Mouse (Mus musculus): ENCODE data around the gene Cnn1. TPM values are rescaled to one million over a fixed set of nuclear protein-coding genes. Genes with fewer than 3 reads are reported as not detected.
"Not testable (repeated sequence)": the region's sequence is repeated elsewhere in the genome, so short reads cannot be mapped to it uniquely, and the experiment has no call there.

Gene Cnn1
- polyA plus RNA-seq, 2 experiments, result 0.09 to 0.17 TPM

DNA sequence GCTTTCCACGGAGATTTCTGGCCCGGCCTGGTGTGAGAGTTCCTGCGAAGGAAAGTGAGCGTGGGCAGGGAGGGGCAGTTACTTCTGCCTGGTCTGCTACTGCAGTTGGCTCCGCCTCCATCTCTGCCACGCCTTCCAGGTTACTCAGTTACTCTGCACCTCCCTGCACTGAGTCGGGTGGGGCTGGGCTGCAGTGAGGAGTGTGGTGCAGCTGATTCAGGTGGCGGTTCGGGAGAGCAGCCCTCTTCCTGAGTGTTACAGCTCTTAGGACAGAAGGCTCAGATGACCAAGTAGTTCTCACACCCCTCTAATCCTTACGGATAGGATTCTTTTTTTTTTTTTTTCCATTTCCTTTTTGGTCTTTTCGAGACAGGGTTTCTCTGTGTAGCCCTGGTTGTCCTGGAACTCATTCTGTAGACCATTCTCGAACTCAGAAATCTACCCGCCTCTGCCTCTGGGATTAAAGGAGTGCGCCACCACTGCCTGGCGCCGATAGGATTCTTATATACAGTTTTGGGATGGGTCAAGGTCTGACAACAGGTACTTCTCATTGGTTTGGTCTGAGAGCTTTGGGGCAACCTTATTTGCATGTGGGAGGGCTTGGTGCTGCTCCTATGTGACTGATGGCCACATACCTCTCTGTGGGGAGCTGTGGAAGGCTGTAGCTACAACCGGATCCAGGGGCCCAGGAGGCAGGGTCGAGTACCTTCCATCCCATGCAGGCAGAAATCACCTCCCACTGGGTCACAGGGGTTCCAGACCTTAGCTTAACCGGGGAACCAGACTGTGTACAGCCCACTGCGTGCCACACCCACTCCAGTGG is 50.6 kb downstream of the Cnn1 start:
- TF ChIP-seq EP300 (IDR thresholded peaks at IDR 0.05; ENCODE audit: low read depth) (no peak), CTCF (IDR thresholded peaks at IDR 0.05; ENCODE audit: low read depth) (no peak)
- Histone ChIP-seq H3K9ac (replicated peaks) (no peak overlapping the region), H3K4me1 (replicated peaks; ENCODE audit: control insufficient read depth in 2 of 2, insufficient read depth in 2 of 2, low read length in 1 of 2) (peaks cover 0 to 11% of the 10 kb centered on the region in 2 experiments; a peak in 2 of 4 replicates), H3K27ac (no peak overlapping the region), H3K36me3 (replicated peaks; ENCODE audit: control insufficient read depth, insufficient read depth, low read depth) (no peaks in the 10 kb centered on the region), H3K27me3 (ENCODE audit: control insufficient read depth, insufficient read depth, low read length) (no peaks in the 10 kb centered on the region; the same call in 1 of the 2 replicates), H3K4me2 (ENCODE audit: low read depth) (no peak overlapping the region), H3K4me3 (ENCODE audit: insufficient read depth in 1 of 2, low read depth in 2 of 2, low read length in 2 of 2) (no peak overlapping the region), H3K9me3 (ENCODE audit: control insufficient read depth, low read length) (no peaks in the 10 kb centered on the region)
- ATAC-seq (ENCODE audit: insufficient read depth) (peak; percentile 83), DNase-seq (ENCODE audit: low read depth in 3 of 3, low spot score in 3 of 3) (no peak)
- WGBS (ENCODE audit: insufficient replicate concordance), result 49% methylated on average over 20 of the region's 20 CpGs

DNA sequence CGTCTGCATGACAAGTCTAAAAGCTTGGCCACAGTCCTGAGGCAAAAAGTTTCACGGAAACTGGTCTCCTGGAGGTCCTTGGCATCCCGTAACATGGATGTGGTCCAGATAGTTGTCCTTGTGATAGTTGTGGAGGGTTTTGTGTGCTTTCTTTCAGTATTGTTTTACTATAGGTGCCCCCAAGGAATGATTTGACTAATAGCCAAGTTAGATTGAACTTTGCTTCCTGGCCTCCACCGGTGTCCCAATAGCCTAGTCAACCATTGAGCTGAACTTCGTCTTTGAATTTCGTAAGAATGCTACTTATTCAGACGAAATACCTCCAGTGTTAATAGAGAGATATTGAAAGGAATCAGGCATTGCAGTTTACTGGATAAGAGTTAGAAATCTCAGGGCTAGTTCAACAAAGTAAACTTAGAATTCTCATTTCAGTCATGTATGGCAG is 51.3 kb downstream of the Cnn1 start:
- not testable (repeated sequence) for H3K27ac ChIP-seq; ATAC-seq (ENCODE audit: insufficient read depth)

DNA sequence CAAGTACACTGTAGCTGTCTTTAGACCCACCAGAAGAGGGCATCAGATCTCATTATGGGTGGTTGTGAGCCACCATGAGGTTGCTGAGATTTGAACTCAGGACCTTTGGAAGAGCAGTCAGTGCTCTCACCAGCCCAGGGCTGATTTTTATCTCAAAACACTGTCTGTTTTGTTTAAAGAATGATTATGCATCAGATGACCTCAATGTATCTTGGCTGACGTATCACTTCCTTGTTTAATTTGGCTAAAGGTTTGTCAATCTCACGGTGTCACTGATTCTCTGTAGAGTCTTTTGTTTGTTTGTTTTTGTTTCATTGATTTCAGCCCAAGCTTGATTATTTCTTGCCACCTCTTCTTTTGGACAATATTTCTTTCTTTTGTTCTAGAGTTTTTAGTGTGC is 51.9 kb downstream of the Cnn1 start:
- WGBS (ENCODE audit: insufficient replicate concordance), result 59% methylated on average over 2 of the region's 2 CpGs
- ATAC-seq (ENCODE audit: insufficient read depth), result no peak
- H3K9ac ChIP-seq (replicated peaks), result no peak overlapping the region

More for the DNA sequence above, 51.3 kb downstream of the Cnn1 start:
- H3K9me3 ChIP-seq (ENCODE audit: control insufficient read depth, low read length); H3K4me3 ChIP-seq (ENCODE audit: insufficient read depth in 1 of 2, low read depth in 2 of 2, low read length in 2 of 2); DNase-seq (ENCODE audit: low read depth in 3 of 3, low spot score in 3 of 3); H3K27me3 ChIP-seq (ENCODE audit: control insufficient read depth, insufficient read depth, low read length); H3K9ac ChIP-seq (replicated peaks); H3K36me3 ChIP-seq (replicated peaks; ENCODE audit: control insufficient read depth, insufficient read depth, low read depth); H3K4me2 ChIP-seq (ENCODE audit: low read depth): not testable (repeated sequence)
- peaks cover 0 to 11% of the 10 kb centered on the region in 2 experiments; a peak in 2 of 4 replicates for H3K4me1 ChIP-seq (replicated peaks; ENCODE audit: control insufficient read depth in 2 of 2, insufficient read depth in 2 of 2, low read length in 1 of 2)
- WGBS (ENCODE audit: insufficient replicate concordance), result 60% methylated on average over 7 of the region's 7 CpGs

DNA sequence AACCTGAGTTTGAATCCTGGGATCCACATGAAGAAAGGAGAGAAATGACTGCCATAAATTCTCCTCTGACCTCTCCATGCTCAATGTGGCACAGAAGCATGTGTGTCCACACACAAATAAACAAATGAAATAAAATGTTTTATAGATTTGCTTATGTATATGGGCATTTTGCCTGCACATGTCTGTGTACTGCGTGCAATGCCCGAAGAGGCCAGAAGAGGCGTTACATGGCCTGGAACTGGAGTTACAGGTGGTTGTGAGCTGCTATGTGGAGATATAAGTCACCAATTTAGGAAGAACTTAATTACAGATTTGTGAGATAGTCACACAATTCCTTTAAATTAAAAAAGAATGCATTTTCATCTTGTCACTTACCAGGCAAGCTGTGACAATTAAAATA is 54.8 kb downstream of the Cnn1 start:
- DNase-seq (ENCODE audit: low read depth in 3 of 3, low spot score in 3 of 3), result no peak
- Histone ChIP-seq H3K4me2 (ENCODE audit: low read depth) (no peak overlapping the region), H3K27me3 (ENCODE audit: control insufficient read depth, insufficient read depth, low read length) (no peaks in the 10 kb centered on the region; the same call in 1 of the 2 replicates), H3K4me1 (replicated peaks; ENCODE audit: control insufficient read depth in 2 of 2, insufficient read depth in 2 of 2, low read length in 1 of 2) (peaks cover 6 to 21% of the 10 kb centered on the region in 2 experiments), H3K9ac (replicated peaks) (no peak overlapping the region), H3K27ac (no peak overlapping the region), H3K4me3 (ENCODE audit: insufficient read depth in 1 of 2, low read depth in 2 of 2, low read length in 2 of 2) (no peak overlapping the region), H3K9me3 (ENCODE audit: control insufficient read depth, low read length) (no peaks in the 10 kb centered on the region), H3K36me3 (replicated peaks; ENCODE audit: control insufficient read depth, insufficient read depth, low read depth) (no peaks in the 10 kb centered on the region)
- 76% methylated on average over 3 of the region's 3 CpGs for WGBS (ENCODE audit: insufficient replicate concordance)
- ATAC-seq (ENCODE audit: insufficient read depth), result no peak
- TF ChIP-seq CTCF (IDR thresholded peaks at IDR 0.05; ENCODE audit: low read depth) (peak; percentile 27; the same call in 1 of the 2 replicates), EP300 (IDR thresholded peaks at IDR 0.05; ENCODE audit: low read depth) (no peak)

More for the DNA sequence above, 51.9 kb downstream of the Cnn1 start:
- DNase-seq (ENCODE audit: low read depth in 3 of 3, low spot score in 3 of 3), result no peak
- Histone ChIP-seq H3K4me1 (replicated peaks; ENCODE audit: control insufficient read depth in 2 of 2, insufficient read depth in 2 of 2, low read length in 1 of 2) (peaks cover 0 to 14% of the 10 kb centered on the region in 2 experiments; a peak in 3 of 4 replicates), H3K36me3 (replicated peaks; ENCODE audit: control insufficient read depth, insufficient read depth, low read depth) (no peaks in the 10 kb centered on the region), H3K9me3 (ENCODE audit: control insufficient read depth, low read length) (no peaks in the 10 kb centered on the region), H3K27ac (no peak overlapping the region), H3K4me3 (ENCODE audit: insufficient read depth in 1 of 2, low read depth in 2 of 2, low read length in 2 of 2) (no peak overlapping the region), H3K4me2 (ENCODE audit: low read depth) (no peak overlapping the region), H3K27me3 (ENCODE audit: control insufficient read depth, insufficient read depth, low read length) (no peaks in the 10 kb centered on the region; the same call in 1 of the 2 replicates)
- no peak for TF ChIP-seq EP300 (IDR thresholded peaks at IDR 0.05; ENCODE audit: low read depth)
- no peak for TF ChIP-seq CTCF (IDR thresholded peaks at IDR 0.05; ENCODE audit: low read depth)

DNA sequence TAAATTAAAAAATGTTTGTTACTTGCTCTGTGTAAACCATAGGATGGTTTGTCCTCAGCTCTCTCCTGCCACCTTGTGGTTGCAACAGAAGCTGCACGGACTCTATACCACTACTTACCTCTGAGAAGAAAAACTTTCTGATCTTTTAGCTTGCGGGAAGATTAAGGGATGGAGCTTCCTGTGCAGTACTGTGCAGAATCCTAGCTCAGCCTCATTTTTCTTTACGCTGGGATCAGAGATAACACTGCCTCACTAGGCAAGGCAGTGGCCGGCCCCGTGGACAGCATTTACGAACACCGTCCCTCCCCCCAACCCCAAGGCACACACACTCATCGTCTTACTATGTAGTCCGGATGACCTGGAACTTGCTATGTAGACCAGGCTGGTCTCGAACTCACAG is 56.6 kb downstream of the Cnn1 start:
- Histone ChIP-seq H3K27ac (no peak overlapping the region), H3K4me1 (replicated peaks; ENCODE audit: control insufficient read depth in 2 of 2, insufficient read depth in 2 of 2, low read length in 1 of 2) (peaks cover 6 to 10% of the 10 kb centered on the region in 2 experiments), H3K4me2 (ENCODE audit: low read depth) (peak overlapping the region; percentile 50), H3K9ac (replicated peaks) (peak overlapping the region; percentile 6; the same call in 1 of the 2 replicates), H3K9me3 (ENCODE audit: control insufficient read depth, low read length) (no peaks in the 10 kb centered on the region), H3K27me3 (ENCODE audit: control insufficient read depth, insufficient read depth, low read length) (no peaks in the 10 kb centered on the region; the same call in 1 of the 2 replicates), H3K4me3 (ENCODE audit: insufficient read depth in 1 of 2, low read depth in 2 of 2, low read length in 2 of 2) (peak overlapping the region; percentile 42 to 43; a peak in 3 of 4 replicates), H3K36me3 (replicated peaks; ENCODE audit: control insufficient read depth, insufficient read depth, low read depth) (no peaks in the 10 kb centered on the region)
- peak in 2 of 3 experiments; percentile 64 to 70 for DNase-seq (ENCODE audit: low read depth in 3 of 3, low spot score in 3 of 3)
- TF ChIP-seq CTCF (IDR thresholded peaks at IDR 0.05; ENCODE audit: low read depth) (peak; percentile 84), EP300 (IDR thresholded peaks at IDR 0.05; ENCODE audit: low read depth) (no peak)
- 0 out of 2 replicates have a peak, but pooled peaks have one; percentile 9 for ATAC-seq (ENCODE audit: insufficient read depth)
- WGBS (ENCODE audit: insufficient replicate concordance), result 14% methylated on average over 10 of the region's 10 CpGs
